Mouse (Mus musculus) layer of hippocampus, adult 18-20 months (tissue): ENCODE results near the gene Wdr83os. TPM values are rescaled to one million over a fixed set of nuclear protein-coding genes. Genes with fewer than 3 reads are reported as not detected.
A peak's percentile ranks its signal among the peaks of the same experiment; 100 is the strongest.
"Not testable (repeated sequence)": the region's sequence is repeated elsewhere in the genome, so short reads cannot be mapped to it uniquely, and the experiment has no call there.

Source experiments
- DNase-seq, 2 experiments: peaks; one replicate each; pipeline ENCODE4 v3.0.0; 2022; ENCODE audit warnings: low spot score in 2 of 2
- microRNA-seq, 2 experiments: library from miRNA; unstranded; fragments of <30 nt; microRNA quantifications; one replicate each; pipeline ENCODE4 v1.2.0; 2021
- total RNA-seq, 2 experiments: library from RNA; stranded (reverse); gene quantifications; 2 replicates each; pipeline ENCODE4 v1.2.3; 2021

Wdr83os gene
- total RNA-seq, 2 experiments from 2014 or later: 60.9 to 65.6 TPM

DNA sequence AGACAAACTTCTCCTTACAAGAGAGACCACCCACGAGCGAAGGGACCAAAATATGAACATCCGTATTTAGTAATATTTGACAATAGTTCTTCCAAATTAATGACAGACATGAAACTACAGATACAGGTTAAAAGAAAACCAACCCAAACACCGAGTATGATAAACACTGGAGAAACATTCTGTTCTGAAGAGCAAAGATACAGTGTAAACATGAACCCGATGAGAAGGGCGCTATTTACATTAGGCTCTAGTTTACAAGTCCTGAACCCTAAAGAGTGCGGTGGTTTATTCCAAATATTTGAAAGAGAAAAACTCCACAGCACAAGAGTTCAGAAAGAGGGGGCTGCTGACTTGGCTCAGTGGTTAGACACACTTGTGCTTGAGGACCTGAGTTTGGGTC lies 36.4 kb downstream of the Wdr83os start:
- DNase-seq: no peak

GRCm38 (mm10) chr8:85119052-85119981 lies 38.8 kb downstream of the Wdr83os start:
- peak; percentile 68 to 87 for DNase-seq

- not testable (repeated sequence) for DNase-seq
Measured at GRCm38 (mm10) chr8:85120251-85120650, 39.7 kb downstream of the Wdr83os start.

DNA sequence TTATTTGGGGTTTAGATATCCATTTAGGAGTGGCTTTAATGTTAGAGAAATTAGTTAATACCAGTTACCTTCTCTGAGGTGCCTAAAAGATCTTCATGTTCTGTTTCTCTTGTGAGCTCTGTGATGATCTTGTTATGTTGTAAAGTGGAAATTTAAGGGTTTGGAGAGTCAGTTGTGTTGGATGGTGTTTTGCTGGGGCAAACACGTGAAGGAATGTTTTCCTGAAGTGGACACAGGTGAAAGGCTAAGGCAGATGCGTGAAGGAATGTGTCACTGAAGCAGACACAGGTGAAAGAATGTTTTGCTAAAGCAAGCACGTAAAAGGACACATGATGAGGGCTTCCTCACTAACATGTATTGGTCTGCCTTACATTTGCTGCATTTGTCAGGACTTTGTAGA lies 42.5 kb downstream of the Wdr83os start, which contains the start of gene Zfp791:
Gene Zfp791, minus strand, starts transcription at position 101 of the 400 bp plus-strand sequence.
- no peak for DNase-seq

DNA sequence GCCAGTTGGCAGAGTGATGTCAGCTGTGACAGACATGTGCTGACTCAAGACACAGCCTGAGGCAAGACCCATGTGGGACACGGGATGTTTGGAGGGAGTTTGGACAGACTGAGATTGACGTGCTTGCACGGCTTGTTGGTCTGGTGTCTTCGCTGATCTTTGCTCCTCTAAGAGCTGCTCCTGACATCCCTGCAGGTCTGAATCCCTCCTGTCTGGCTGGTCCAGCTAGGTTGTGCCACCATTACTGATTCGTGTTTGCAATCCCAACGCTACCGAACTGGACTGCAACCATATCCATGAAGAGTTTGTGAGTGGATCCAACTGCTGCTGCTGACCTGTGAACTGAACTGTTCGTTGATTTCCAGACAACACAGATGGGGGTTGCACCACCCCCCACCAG lies 43.2 kb downstream of the Wdr83os start:
- no peak for DNase-seq

Small RNA genes within 50 kb of the gene (microRNA-seq; reads per million reads assigned to microRNA genes)
- gene Gm23388 (0 to 0.20 reads per million in 2 experiments), gene Mir7070 (0.74 to 2.0 reads per million in 2 experiments)

Other genes starting within 250 kb of the Wdr83os start
- gene Gadd45gip1, start 249.2 kb upstream of the Wdr83os start, total RNA-seq: 10 to 100 TPM; 27.3 to 27.4 TPM
- gene Rad23a, start 240.1 kb upstream of the Wdr83os start, total RNA-seq: 10 to 100 TPM; 63.8 to 77.0 TPM
- 100 to 1,000 TPM; 506 to 521 TPM for gene Calr, start 233.8 kb upstream of the Wdr83os start, total RNA-seq
- gene Farsa, start 223.8 kb upstream of the Wdr83os start, total RNA-seq: 10 to 100 TPM; 48.8 to 50.1 TPM
- 10 to 100 TPM; 15.7 to 16.5 TPM for gene Syce2, start 208.6 kb upstream of the Wdr83os start, total RNA-seq
- gene Gcdh, start 186.8 kb upstream of the Wdr83os start, total RNA-seq: 10 to 100 TPM; 38.3 to 38.5 TPM
- under 1 TPM in 1 of 2 experiments, not detected in 1; 0.27 TPM for gene Klf1, start 178.8 kb upstream of the Wdr83os start, total RNA-seq
- gene Dnase2a, start 172.2 kb upstream of the Wdr83os start, total RNA-seq: 1 to 10 TPM; 2.8 to 5.1 TPM
- 10 to 100 TPM; 71.8 to 73.3 TPM for gene Mast1, start 143.4 kb upstream of the Wdr83os start, total RNA-seq
- 1 to 10 TPM in 1 of 2 experiments, under 1 TPM in 1; 0.87 to 1.1 TPM for gene Rtbdn, start 133.7 kb upstream of the Wdr83os start, total RNA-seq
- gene Gm49661, start 111.3 kb upstream of the Wdr83os start, total RNA-seq: not detected
- 100 to 1,000 TPM; 319 to 358 TPM for gene Prdx2, start 111.2 kb upstream of the Wdr83os start, total RNA-seq
- gene Rnaseh2a, start 111.0 kb upstream of the Wdr83os start, total RNA-seq: 10 to 100 TPM; 41.8 to 46.2 TPM
- 100 to 1,000 TPM; 102 to 103 TPM for gene Junb, start 102.0 kb upstream of the Wdr83os start, total RNA-seq
- gene Hook2, start 90.1 kb upstream of the Wdr83os start, total RNA-seq: 1 to 10 TPM; 8.1 to 9.5 TPM
- not detected for gene Best2, start 66.2 kb upstream of the Wdr83os start, total RNA-seq
- gene Asna1, start 55.5 kb upstream of the Wdr83os start, total RNA-seq: 100 to 1,000 TPM; 122 to 125 TPM
- 100 to 1,000 TPM; 132 to 133 TPM for gene Trir, start 53.9 kb upstream of the Wdr83os start, total RNA-seq
- gene Tnpo2, start 43.8 kb upstream of the Wdr83os start, total RNA-seq: 100 to 1,000 TPM; 163 to 179 TPM
- 10 to 100 TPM; 19.3 to 19.8 TPM for gene Fbxw9, start 20.7 kb upstream of the Wdr83os start, total RNA-seq
- not detected for gene Gm5741, start 12.8 kb upstream of the Wdr83os start, total RNA-seq
- 10 to 100 TPM; 53.2 to 56.1 TPM for gene Dhps, start 9.0 kb upstream of the Wdr83os start, total RNA-seq
- gene Wdr83, start 566 bp downstream of the Wdr83os start, total RNA-seq: 10 to 100 TPM; 28.1 to 32.3 TPM
- 10 to 100 TPM; 33.8 to 34.5 TPM for gene Man2b1, start 2.5 kb downstream of the Wdr83os start, total RNA-seq
- 1 to 10 TPM; 6.7 to 7.2 TPM for gene Zfp791, start 42.4 kb downstream of the Wdr83os start, total RNA-seq
- gene Cks1brt, start 71.2 kb downstream of the Wdr83os start, total RNA-seq: not detected
- gene Olfr371, start 145.2 kb downstream of the Wdr83os start, total RNA-seq: not detected
- gene Orc6, start 218.9 kb downstream of the Wdr83os start, total RNA-seq: 10 to 100 TPM; 29.1 to 29.6 TPM
- 100 to 1,000 TPM; 126 to 129 TPM for gene Vps35, start 219.1 kb downstream of the Wdr83os start, total RNA-seq